27 mouse cellular contexts compared by ENCODE assay signal in genomic region chr2:27462901-27463300, GRCm38 (mm10). TPM values are rescaled to one million over a fixed set of nuclear protein-coding genes. Genes with fewer than 3 reads are reported as not detected.
DNase-seq lines count a peak whose midpoint lies in the region; ATAC-seq and TF ChIP-seq lines count a peak whose summit lies in the region.
"Had no signal": no experiment of that assay in that cellular context is flagged by ENCODE, and none has a peak within 500 bp of the region (broad histone marks: within the 10 kb centered on the region; RNA-seq: fewer than 3 reads in every experiment).

No protein-coding gene starts in this region.

- H3K27ac ChIP-seq in intestine, postnatal 0 days (ENCODE audit: low read depth, low read length) = 0 out of 2 replicates have a peak overlapping the region, but pooled peaks have one; percentile 41
- H3K27ac ChIP-seq in intestine, embryonic 16.5 days (ENCODE audit: low read length) = no peak overlapping the region; the same call in 1 of the 2 replicates
- peak overlapping the region; percentile 9; the same call in 1 of the 2 replicates for H3K27ac ChIP-seq in liver, adult 2 months (replicated peaks; ENCODE audit: insufficient read depth, low read depth, low read length)
- H3K27ac ChIP-seq: embryonic facial prominence, embryonic 10.5 days; embryonic facial prominence, embryonic 13.5 days; forebrain, embryonic 12.5 days; forebrain, embryonic 15.5 days; heart, embryonic 15.5 days; hindbrain, embryonic 10.5 days; hindbrain, embryonic 13.5 days had no signal

- 0 out of 2 replicates have a peak, but pooled peaks cover 10% of the 10 kb centered on the region for H3K4me1 ChIP-seq in intestine, postnatal 0 days (replicated peaks; ENCODE audit: control insufficient read depth, insufficient read depth, low read length)
- H3K4me1 ChIP-seq in intestine, embryonic 16.5 days (ENCODE audit: control insufficient read depth, insufficient read depth, low read length) = peaks cover 14% of the 10 kb centered on the region
- H3K4me1 ChIP-seq in liver, adult 2 months (ENCODE audit: control insufficient read depth, insufficient read depth, low read length) = peaks cover 16% of the 10 kb centered on the region
- H3K4me1 ChIP-seq: forebrain, embryonic 12.5 days; forebrain, embryonic 15.5 days had no signal

- TF ChIP-seq POLR2A in liver, adult 2 months (IDR thresholded peaks at IDR 0.05; ENCODE audit: extremely low read depth, insufficient read depth, low read length) = no peak

- peaks cover 74% of the 10 kb centered on the region for H3K36me3 ChIP-seq in intestine, postnatal 0 days (ENCODE audit: control insufficient read depth, insufficient read depth)
- peaks cover 34% of the 10 kb centered on the region for H3K36me3 ChIP-seq in intestine, embryonic 16.5 days (ENCODE audit: control insufficient read depth, insufficient read depth, low read length)
- H3K36me3 ChIP-seq in liver, adult 2 months (ENCODE audit: control insufficient read depth, insufficient read depth, low read length) = peaks cover 19% of the 10 kb centered on the region

- no peaks in the 10 kb centered on the region for H3K27me3 ChIP-seq in intestine, postnatal 0 days (replicated peaks; ENCODE audit: control insufficient read depth, insufficient read depth, low read length)
- no peaks in the 10 kb centered on the region for H3K27me3 ChIP-seq in intestine, embryonic 16.5 days (replicated peaks; ENCODE audit: control insufficient read depth, insufficient read depth, low read length)
- H3K27me3 ChIP-seq in liver, adult 2 months (ENCODE audit: control insufficient read depth, insufficient read depth, low read length) = no peaks in the 10 kb centered on the region
- H3K27me3 ChIP-seq: embryonic facial prominence, embryonic 13.5 days; forebrain, embryonic 12.5 days; forebrain, embryonic 15.5 days; heart, embryonic 12.5 days; heart, embryonic 15.5 days; hindbrain, embryonic 13.5 days had no signal

- 94% methylated on average over 4 of the region's 4 CpGs for WGBS in intestine, postnatal 0 days
- WGBS in intestine, embryonic 16.5 days = 91% methylated on average over 4 of the region's 4 CpGs
- 55% methylated on average over 4 of the region's 4 CpGs for WGBS in liver, adult 2 months

- no peak for ATAC-seq in intestine, postnatal 0 days
- no peak for ATAC-seq in intestine, embryonic 16.5 days
- ATAC-seq: activated CD4-positive, CD25-positive, alpha-beta regulatory T cell, adult 4 months; forebrain, embryonic 15.5 days; hindbrain, embryonic 16.5 days had no signal

- TF ChIP-seq CTCF in intestine, postnatal 0 days (IDR thresholded peaks at IDR 0.05; ENCODE audit: low read depth) = no peak
- TF ChIP-seq CTCF in liver, adult 2 months (IDR thresholded peaks at IDR 0.05; ENCODE audit: low read depth, low read length) = no peak

- peak; percentile 17 to 42 for DNase-seq in adrenal gland, adult (ENCODE audit: inconsistent age in 2 of 2, low spot score in 1 of 2)
- DNase-seq in adrenal gland, adult 2 months = no peak
- DNase-seq in liver, adult 2 months (ENCODE audit: extremely low read depth, low read depth, low spot score) = peak; percentile 54
- no peak for DNase-seq in liver
- DNase-seq: adrenal gland, postnatal 25 days; cerebellum, adult 11-12 months; cerebellum, adult 8-10 months; cerebellum, postnatal 10 days; cerebellum, postnatal 36 days; embryo, embryonic 11 days; gastrocnemius, postnatal 25 days; heart, adult 18-20 months; heart, postnatal 10 days; heart, postnatal 36 days had no signal

- no peak overlapping the region for H3K9ac ChIP-seq in intestine, postnatal 0 days (ENCODE audit: low read depth, low read length)
- no peak overlapping the region for H3K9ac ChIP-seq in intestine, embryonic 16.5 days (ENCODE audit: low read depth, low read length)
- no peak overlapping the region for H3K9ac ChIP-seq in liver, adult 2 months (ENCODE audit: low read depth, low read length)
- H3K9ac ChIP-seq: embryonic facial prominence, embryonic 13.5 days; forebrain, embryonic 12.5 days; forebrain, embryonic 15.5 days; heart, embryonic 12.5 days; heart, embryonic 15.5 days; hindbrain, embryonic 13.5 days had no signal

- H3K79me2 ChIP-seq in liver, adult 2 months (ENCODE audit: control insufficient read depth, insufficient read depth, low read length) = peaks cover 29% of the 10 kb centered on the region

- H3K4me2 ChIP-seq in intestine, postnatal 0 days (replicated peaks; ENCODE audit: low read depth) = no peak overlapping the region
- H3K4me2 ChIP-seq in intestine, embryonic 16.5 days (ENCODE audit: low read depth, low read length) = no peak overlapping the region
- H3K4me2 ChIP-seq: embryonic facial prominence, embryonic 13.5 days; forebrain, embryonic 12.5 days; forebrain, embryonic 15.5 days; heart, embryonic 12.5 days; heart, embryonic 15.5 days; hindbrain, embryonic 13.5 days had no signal

- no peak overlapping the region for H3K4me3 ChIP-seq in intestine, postnatal 0 days (ENCODE audit: low read depth, low read length)
- no peak overlapping the region for H3K4me3 ChIP-seq in intestine, embryonic 16.5 days (ENCODE audit: low read length)
- no peak overlapping the region for H3K4me3 ChIP-seq in liver, adult 2 months (ENCODE audit: insufficient read depth, low read depth, low read length)
- H3K4me3 ChIP-seq: embryonic facial prominence, embryonic 10.5 days; embryonic facial prominence, embryonic 13.5 days; erythroblast, embryonic 14.5 days; forebrain, embryonic 12.5 days; forebrain, embryonic 15.5 days; heart, embryonic 12.5 days; heart, embryonic 15.5 days; hindbrain, embryonic 10.5 days; hindbrain, embryonic 13.5 days had no signal

- no peaks in the 10 kb centered on the region for H3K9me3 ChIP-seq in intestine, postnatal 0 days (ENCODE audit: control insufficient read depth)
- H3K9me3 ChIP-seq in intestine, embryonic 16.5 days (ENCODE audit: control insufficient read depth, low read length) = no peaks in the 10 kb centered on the region
- H3K9me3 ChIP-seq: embryonic facial prominence, embryonic 10.5 days; embryonic facial prominence, embryonic 13.5 days; forebrain, embryonic 12.5 days; forebrain, embryonic 15.5 days; heart, embryonic 12.5 days; heart, embryonic 15.5 days; hindbrain, embryonic 10.5 days; hindbrain, embryonic 13.5 days had no signal

RNA-seq across cellular contexts. Expression of gene Brd3os, which starts 20.8 kb away (rescaled TPM):
- total RNA-seq in adrenal gland, adult 2 months (2021) = 10 to 100 TPM in 1 of 2 experiments, 1 to 10 TPM in 1; 6.2 to 17.2 TPM
- 46.0 and 60.2 TPM in 2 replicates for polyA plus RNA-seq in adrenal gland, adult 2 months (2012; rRNA removed)
- polyA plus RNA-seq in intestine, postnatal 0 days (2015; fragmentation: Nextera tagmentation; extraction: Ambion mirVana) = 1.5 and 1.8 TPM in 2 replicates
- 4.6 and 5.5 TPM in 2 replicates for polyA plus RNA-seq in intestine, embryonic 16.5 days (2015; fragmentation: Nextera tagmentation; extraction: Ambion mirVana)
- total RNA-seq in liver, adult 2 months (2014; rRNA removed) = 0.09 and 0.40 TPM in 2 replicates
- polyA plus RNA-seq in liver, adult 2 months (2012; rRNA removed) = 0.61 and 0.82 TPM in 2 replicates
- polyA plus RNA-seq: erythroblast, embryonic 14.5 days had no signal

RNA-seq across cellular contexts. Expression of gene Vav2, which starts 36.1 kb away (rescaled TPM):
- total RNA-seq in adrenal gland, adult 2 months (2021) = 10 to 100 TPM; 20.1 to 27.6 TPM
- polyA plus RNA-seq in adrenal gland, adult 2 months (2012; rRNA removed) = 29.7 and 30.9 TPM in 2 replicates
- polyA plus RNA-seq in intestine, postnatal 0 days (2015; fragmentation: Nextera tagmentation; extraction: Ambion mirVana) = 5.4 and 6.8 TPM in 2 replicates
- 4.1 and 4.8 TPM in 2 replicates for polyA plus RNA-seq in intestine, embryonic 16.5 days (2015; fragmentation: Nextera tagmentation; extraction: Ambion mirVana)
- 17.6 and 22.1 TPM in 2 replicates for total RNA-seq in liver, adult 2 months (2014; rRNA removed)
- polyA plus RNA-seq in liver, adult 2 months (2012; rRNA removed) = 25.1 and 26.0 TPM in 2 replicates

RNA-seq across cellular contexts. Expression of gene Brd3, which starts 44.6 kb away (rescaled TPM):
- 10 to 100 TPM; 56.9 to 61.6 TPM for total RNA-seq in adrenal gland, adult 2 months (2021)
- 59.3 and 60.1 TPM in 2 replicates for polyA plus RNA-seq in adrenal gland, adult 2 months (2012; rRNA removed)
- polyA plus RNA-seq in intestine, postnatal 0 days (2015; fragmentation: Nextera tagmentation; extraction: Ambion mirVana) = 49.8 and 50.2 TPM in 2 replicates
- polyA plus RNA-seq in intestine, embryonic 16.5 days (2015; fragmentation: Nextera tagmentation; extraction: Ambion mirVana) = 82.5 and 85.9 TPM in 2 replicates
- 5.8 and 7.9 TPM in 2 replicates for total RNA-seq in liver, adult 2 months (2014; rRNA removed)
- polyA plus RNA-seq in liver, adult 2 months (2012; rRNA removed) = 14.8 and 17.2 TPM in 2 replicates

RNA-seq across cellular contexts. Expression of gene Wdr5, which starts 52.1 kb away (rescaled TPM):
- 10 to 100 TPM; 30.5 TPM for total RNA-seq in adrenal gland, adult 2 months (2021)
- 50.0 and 52.5 TPM in 2 replicates for polyA plus RNA-seq in adrenal gland, adult 2 months (2012; rRNA removed)
- polyA plus RNA-seq in intestine, postnatal 0 days (2015; fragmentation: Nextera tagmentation; extraction: Ambion mirVana) = 15.6 and 16.2 TPM in 2 replicates
- 40.0 and 44.8 TPM in 2 replicates for polyA plus RNA-seq in intestine, embryonic 16.5 days (2015; fragmentation: Nextera tagmentation; extraction: Ambion mirVana)
- total RNA-seq in liver, adult 2 months (2014; rRNA removed) = 16.7 and 20.4 TPM in 2 replicates
- 17.2 and 18.3 TPM in 2 replicates for polyA plus RNA-seq in liver, adult 2 months (2012; rRNA removed)

Comparison
In these comparisons a context has a peak if more than half of its experiments do, and no peak if none do; other contexts are left out.
1. DNase-seq: peak in adrenal gland, adult (2 of 2) and liver, adult 2 months (single experiment); none in adrenal gland, adult 2 months (single experiment) and liver (single experiment).